Mouse (Mus musculus) forebrain, embryonic 13.5 days (tissue): ENCODE measurements around the gene Clec9a. TPM values are rescaled to one million over a fixed set of nuclear protein-coding genes. Genes with fewer than 3 reads are reported as not detected.

Experiments
- ATAC-seq: fragments of 200-750 bp; cut with Nextera tagmentation; 2 replicates; pipeline ENCODE4 v1.8.0; 2017
- H3K27ac ChIP-seq: fragments of 300-500 bp; sonication (generic); 2 replicates; pipeline ENCODE4 v1.5.1; 2015; ENCODE audit warnings: inconsistent platforms, mild to moderate bottlenecking, moderate library complexity
- H3K27me3 ChIP-seq: fragments of 300-500 bp; sonication (generic); 2 replicates; pipeline ENCODE4 v1.6.1; 2015; ENCODE audit warnings: mild to moderate bottlenecking, inconsistent platforms
- H3K36me3 ChIP-seq: fragments of 300-500 bp; sonication (generic); 2 replicates; pipeline ENCODE4 v1.6.1; 2015; ENCODE audit warnings: mild to moderate bottlenecking, inconsistent platforms; ENCODE audit not compliant: poor library complexity, severe bottlenecking
- H3K4me1 ChIP-seq: fragments of 300-500 bp; sonication (generic); 2 replicates; pipeline ENCODE4 v1.6.1; 2015; ENCODE audit warnings: inconsistent platforms
- H3K4me2 ChIP-seq: fragments of 300-500 bp; sonication (generic); 2 replicates; pipeline ENCODE4 v1.6.1; 2015; ENCODE audit warnings: inconsistent platforms, mild to moderate bottlenecking, moderate library complexity
- H3K4me3 ChIP-seq: fragments of 300-500 bp; sonication (generic); 2 replicates; pipeline ENCODE4 v1.5.1; 2015; ENCODE audit warnings: mild to moderate bottlenecking, inconsistent platforms
- H3K9ac ChIP-seq: fragments of 300-500 bp; sonication (generic); 2 replicates; pipeline ENCODE4 v1.6.1; 2015; ENCODE audit warnings: mild to moderate bottlenecking, inconsistent platforms
- H3K9me3 ChIP-seq: fragments of 300-500 bp; sonication (generic); replicated peaks from 2 replicates; pipeline ENCODE4 v1.6.1; 2016; ENCODE audit warnings: inconsistent platforms
- WGBS: fragments of 180-500 bp; shearing (Covaris S2); methylation state at CpG from one replicate; pipeline ENCODE4 v1.1.7; 2015; 5-methylcytosine and 5-hydroxymethylcytosine counted together
- polyA plus RNA-seq: library from polyadenylated mRNA; unstranded; fragments of >200 nt; fragmentation: Nextera tagmentation; extraction: Ambion mirVana; gene quantifications from 2 replicates; pipeline ENCODE4 v1.2.1, GENCODE M21; 2015

Gene Clec9a
- 0.05 and 0.15 TPM in 2 replicates for polyA plus RNA-seq

- Histone ChIP-seq H3K9ac (no peak within 1 kb of the TSS), H3K4me1 (no peaks in the 10 kb centered on the region), H3K27me3 (no peaks in the 10 kb centered on the region), H3K36me3 (no peaks in the 10 kb centered on the region), H3K4me2 (no peak within 1 kb of the TSS), H3K27ac (no peak within 1 kb of the TSS), H3K4me3 (no peak within 1 kb of the TSS), H3K9me3 (no peaks in the 10 kb centered on the region)
- ATAC-seq: no peak
- WGBS: 88% methylated on average over 2 of the region's 2 CpGs
Measured at GRCm38 (mm10) chr6:129408562-129408961, at the start of gene Clec9a. Gene Clec9a, plus strand, starts transcription at chr6:129408862.

- Histone ChIP-seq H3K27ac (no peak overlapping the region), H3K4me1 (no peaks in the 10 kb centered on the region), H3K4me3 (no peak overlapping the region), H3K9ac (no peak overlapping the region), H3K36me3 (no peaks in the 10 kb centered on the region), H3K9me3 (no peaks in the 10 kb centered on the region), H3K27me3 (no peaks in the 10 kb centered on the region), H3K4me2 (no peak overlapping the region)
- no peak for ATAC-seq
- WGBS: 92% methylated on average over 2 of the region's 2 CpGs
Measured at GRCm38 (mm10) chr6:129359515-129359914, 49.1 kb upstream of the Clec9a start.

GRCm38 (mm10) chr6:129363942-129364341 lies 44.7 kb upstream of the Clec9a start:
- Histone ChIP-seq H3K36me3 (no peaks in the 10 kb centered on the region), H3K4me2 (no peak overlapping the region), H3K4me1 (no peaks in the 10 kb centered on the region), H3K4me3 (no peak overlapping the region), H3K27ac (no peak overlapping the region), H3K9ac (no peak overlapping the region), H3K9me3 (no peaks in the 10 kb centered on the region), H3K27me3 (no peaks in the 10 kb centered on the region)
- no peak for ATAC-seq
- WGBS: 15% methylated on average over 1 of the region's 1 CpGs

GRCm38 (mm10) chr6:129365959-129366359 lies 42.7 kb upstream of the Clec9a start:
- no peaks in the 10 kb centered on the region for H3K4me1 ChIP-seq
- H3K27ac ChIP-seq: no peak overlapping the region
- H3K36me3 ChIP-seq: no peaks in the 10 kb centered on the region
- H3K27me3 ChIP-seq: no peaks in the 10 kb centered on the region
- no peak overlapping the region for H3K4me2 ChIP-seq
- 16% methylated on average over 6 of the region's 6 CpGs for WGBS
- no peak overlapping the region for H3K4me3 ChIP-seq
- H3K9ac ChIP-seq: no peak overlapping the region
- peak; percentile 43 for ATAC-seq
- no peaks in the 10 kb centered on the region for H3K9me3 ChIP-seq

- 79% methylated on average over 7 of the region's 7 CpGs for WGBS
- Histone ChIP-seq H3K4me3 (no peak overlapping the region), H3K36me3 (no peaks in the 10 kb centered on the region), H3K9ac (no peak overlapping the region), H3K27me3 (no peaks in the 10 kb centered on the region), H3K9me3 (no peaks in the 10 kb centered on the region), H3K4me2 (no peak overlapping the region), H3K27ac (no peak overlapping the region), H3K4me1 (no peaks in the 10 kb centered on the region)
- ATAC-seq: no peak
Measured at GRCm38 (mm10) chr6:129369374-129370132, 39.1 kb upstream of the Clec9a start.

GRCm38 (mm10) chr6:129374937-129375471 lies 33.7 kb upstream of the Clec9a start:
- no peak overlapping the region for H3K4me3 ChIP-seq
- H3K9ac ChIP-seq: no peak overlapping the region
- ATAC-seq: no peak
- H3K36me3 ChIP-seq: no peaks in the 10 kb centered on the region
- no peaks in the 10 kb centered on the region for H3K27me3 ChIP-seq
- no peaks in the 10 kb centered on the region for H3K4me1 ChIP-seq
- no peak overlapping the region for H3K4me2 ChIP-seq
- WGBS: 84% methylated on average over 2 of the region's 2 CpGs
- H3K27ac ChIP-seq: no peak overlapping the region
- H3K9me3 ChIP-seq: no peaks in the 10 kb centered on the region; the same call in 1 of the 2 replicates

GRCm38 (mm10) chr6:129380454-129380853 lies 28.2 kb upstream of the Clec9a start:
- Histone ChIP-seq H3K9me3 (no peaks in the 10 kb centered on the region; the same call in 1 of the 2 replicates), H3K27ac (no peak overlapping the region), H3K27me3 (no peaks in the 10 kb centered on the region), H3K9ac (no peak overlapping the region), H3K4me2 (no peak overlapping the region), H3K4me3 (no peak overlapping the region), H3K36me3 (no peaks in the 10 kb centered on the region), H3K4me1 (no peaks in the 10 kb centered on the region)
- 72% methylated on average over 4 of the region's 4 CpGs for WGBS
- ATAC-seq: no peak

GRCm38 (mm10) chr6:129381736-129382135 lies 26.9 kb upstream of the Clec9a start:
- Histone ChIP-seq H3K4me1 (no peaks in the 10 kb centered on the region), H3K9ac (no peak overlapping the region), H3K4me3 (no peak overlapping the region), H3K27me3 (no peaks in the 10 kb centered on the region), H3K27ac (no peak overlapping the region), H3K9me3 (no peaks in the 10 kb centered on the region), H3K36me3 (no peaks in the 10 kb centered on the region), H3K4me2 (no peak overlapping the region)
- no peak for ATAC-seq
- 86% methylated on average over 1 of the region's 1 CpGs for WGBS

GRCm38 (mm10) chr6:129383466-129383865 lies 25.2 kb upstream of the Clec9a start:
- H3K27ac ChIP-seq: no peak overlapping the region
- H3K9ac ChIP-seq: no peak overlapping the region
- no peak overlapping the region for H3K4me3 ChIP-seq
- whole genome bisulfite sequencing: 90% methylated on average over 3 of the region's 3 CpGs
- no peak for ATAC-seq
- no peaks in the 10 kb centered on the region for H3K9me3 ChIP-seq
- no peaks in the 10 kb centered on the region for H3K27me3 ChIP-seq
- H3K4me1 ChIP-seq: no peaks in the 10 kb centered on the region
- no peaks in the 10 kb centered on the region for H3K36me3 ChIP-seq
- H3K4me2 ChIP-seq: no peak overlapping the region

- Histone ChIP-seq H3K4me1 (no peaks in the 10 kb centered on the region), H3K27me3 (no peaks in the 10 kb centered on the region), H3K4me3 (no peak overlapping the region), H3K4me2 (no peak overlapping the region), H3K36me3 (no peaks in the 10 kb centered on the region), H3K9ac (no peak overlapping the region), H3K9me3 (no peaks in the 10 kb centered on the region), H3K27ac (no peak overlapping the region)
- no peak for ATAC-seq
- WGBS: 74% methylated on average over 4 of the region's 4 CpGs
Measured at GRCm38 (mm10) chr6:129385000-129385399, 23.7 kb upstream of the Clec9a start.

- 85% methylated on average over 2 of the region's 2 CpGs for WGBS
- no peaks in the 10 kb centered on the region for H3K36me3 ChIP-seq
- H3K27me3 ChIP-seq: no peaks in the 10 kb centered on the region
- no peak within 1 kb of the TSS for H3K9ac ChIP-seq
- no peak within 1 kb of the TSS for H3K27ac ChIP-seq
- ATAC-seq: no peak
- no peak within 1 kb of the TSS for H3K4me2 ChIP-seq
- no peak within 1 kb of the TSS for H3K4me3 ChIP-seq
- no peaks in the 10 kb centered on the region for H3K4me1 ChIP-seq
- H3K9me3 ChIP-seq: no peaks in the 10 kb centered on the region
Measured at GRCm38 (mm10) chr6:129385774-129386173, 22.9 kb upstream of the Clec9a start, which contains the start of gene Clec12b. Gene Clec12b, minus strand, starts transcription at chr6:129385874.

GRCm38 (mm10) chr6:129393087-129393720 lies 15.5 kb upstream of the Clec9a start:
- H3K9ac ChIP-seq: no peak overlapping the region
- no peaks in the 10 kb centered on the region for H3K27me3 ChIP-seq
- no peak overlapping the region for H3K4me2 ChIP-seq
- no peak; the same call in 1 of the 2 replicates for ATAC-seq
- H3K9me3 ChIP-seq: no peaks in the 10 kb centered on the region
- H3K4me3 ChIP-seq: no peak overlapping the region
- no peaks in the 10 kb centered on the region for H3K4me1 ChIP-seq
- 23% methylated on average over 2 of the region's 2 CpGs for WGBS
- no peak overlapping the region for H3K27ac ChIP-seq
- H3K36me3 ChIP-seq: no peaks in the 10 kb centered on the region
